Mouse (Mus musculus) stomach, embryonic 14.5 days (tissue): ENCODE results near the gene Armh4. TPM values are rescaled to one million over a fixed set of nuclear protein-coding genes. Genes with fewer than 3 reads are reported as not detected.
"Not testable (repeated sequence)": the region's sequence is repeated elsewhere in the genome, so short reads cannot be mapped to it uniquely, and the experiment has no call there.

Experiments used
- ATAC-seq: fragments of 200-750 bp; cut with Nextera tagmentation; 2 replicates; pipeline ENCODE4 v1.8.0; 2017; ENCODE audit warnings: low read depth, moderate TSS enrichment; ENCODE audit not compliant: insufficient number of reproducible peaks, insufficient read depth, low FRiP score
- H3K27ac ChIP-seq: fragments of 300-500 bp; sonication (generic); 2 replicates; pipeline ENCODE4 v1.5.1; 2014; ENCODE audit warnings: mild to moderate bottlenecking, low read length, moderate library complexity, mixed read lengths
- H3K27me3 ChIP-seq: fragments of 300-500 bp; sonication (generic); 2 replicates; pipeline ENCODE4 v1.6.1; 2014; ENCODE audit warnings: low read length, control low read depth, mixed read lengths; ENCODE audit not compliant: control insufficient read depth, insufficient read depth
- H3K36me3 ChIP-seq: fragments of 300-500 bp; sonication (generic); 2 replicates; pipeline ENCODE4 v1.6.1; 2014; ENCODE audit warnings: mild to moderate bottlenecking, control low read depth, low read length, moderate library complexity, mixed read lengths; ENCODE audit not compliant: control insufficient read depth, insufficient read depth
- H3K4me1 ChIP-seq: fragments of 300-500 bp; sonication (generic); 2 replicates; pipeline ENCODE4 v1.6.1; 2014; ENCODE audit warnings: low read length, control low read depth, mixed read lengths; ENCODE audit not compliant: control insufficient read depth, insufficient read depth
- H3K4me2 ChIP-seq: fragments of 300-500 bp; sonication (generic); replicated peaks from 2 replicates; pipeline ENCODE4 v1.6.1; 2014; ENCODE audit warnings: low read depth, low read length, control low read depth
- H3K4me3 ChIP-seq: fragments of 300-500 bp; sonication (generic); 2 replicates; pipeline ENCODE4 v1.5.1; 2014; ENCODE audit warnings: low read depth, low read length, control low read depth
- H3K9ac ChIP-seq: fragments of 300-500 bp; sonication (generic); replicated peaks from 2 replicates; pipeline ENCODE4 v1.6.1; 2014; ENCODE audit warnings: low read depth, mild to moderate bottlenecking, control low read depth, low read length, moderate library complexity, mixed read lengths
- H3K9me3 ChIP-seq: fragments of 300-500 bp; sonication (generic); 2 replicates; pipeline ENCODE4 v1.6.1; 2016; ENCODE audit warnings: low read depth, low read length, control low read depth; ENCODE audit not compliant: control insufficient read depth
- WGBS: fragments of 180-500 bp; shearing (Covaris S2); extraction: QIAGEN DNeasy Blood & Tissue Kit; methylation state at CpG from one replicate; pipeline ENCODE4 v1.1.7; 2014; 5-methylcytosine and 5-hydroxymethylcytosine counted together
- polyA plus RNA-seq: library from polyadenylated mRNA; unstranded; fragments of >200 nt; fragmentation: Nextera tagmentation; extraction: Ambion mirVana; gene quantifications from 2 replicates; pipeline ENCODE4 v1.2.1, GENCODE M21; 2014

Armh4 gene
- polyA plus RNA-seq, 1 experiment from 2014 or later: 22.3 TPM

DNA sequence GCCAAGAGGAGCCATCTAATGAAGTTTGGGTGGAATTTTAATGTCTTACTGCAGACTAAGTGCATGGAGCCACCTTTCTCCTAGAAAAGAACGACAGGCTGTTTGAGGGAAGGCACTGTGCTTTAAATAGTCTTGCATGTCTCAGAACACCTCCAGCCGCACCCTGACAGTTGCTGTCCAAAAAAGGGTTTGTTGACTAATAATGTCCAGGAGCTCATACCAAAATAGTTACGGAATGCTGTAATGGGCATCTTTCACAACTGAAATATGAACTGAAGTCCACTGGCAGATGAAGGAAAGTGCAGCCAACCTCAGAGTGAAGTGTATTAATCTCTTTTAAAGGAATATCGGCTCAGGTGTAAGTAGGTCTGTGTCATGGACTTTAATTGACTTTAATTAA is 7.4 kb upstream of the Armh4 start:
- H3K4me1 ChIP-seq: no peaks in the 10 kb centered on the region
- no peak overlapping the region for H3K27ac ChIP-seq
- no peak overlapping the region for H3K4me2 ChIP-seq
- no peaks in the 10 kb centered on the region for H3K36me3 ChIP-seq
- no peak overlapping the region for H3K4me3 ChIP-seq
- no peaks in the 10 kb centered on the region for H3K27me3 ChIP-seq
- WGBS: 49% methylated on average over 4 of the region's 4 CpGs
- no peak for ATAC-seq
- H3K9me3 ChIP-seq: no peaks in the 10 kb centered on the region
- H3K9ac ChIP-seq: no peak overlapping the region

DNA sequence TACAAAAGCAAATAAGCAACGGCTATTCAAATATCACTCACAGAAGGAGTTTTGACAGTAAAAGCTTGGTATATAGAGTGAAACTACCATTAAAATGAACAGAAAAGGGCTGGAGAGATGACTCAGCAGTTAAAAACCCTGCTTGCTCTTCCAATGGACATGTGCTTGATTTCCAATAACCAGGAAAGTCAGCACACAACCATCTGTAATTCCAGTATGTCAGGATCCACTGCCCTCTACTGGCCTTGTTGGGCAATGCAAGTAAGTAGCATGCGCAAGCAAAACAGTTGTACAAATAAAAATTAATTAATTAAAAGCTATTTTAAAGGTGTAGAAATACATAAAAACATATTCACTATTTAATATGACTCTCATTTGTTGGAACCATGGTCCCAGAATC is 2.6 kb upstream of the Armh4 start:
- no peak overlapping the region for H3K9ac ChIP-seq
- 61% methylated on average over 2 of the region's 2 CpGs for WGBS
- H3K27me3 ChIP-seq: no peaks in the 10 kb centered on the region
- H3K4me3 ChIP-seq: no peak overlapping the region
- H3K4me2 ChIP-seq: no peak overlapping the region
- H3K9me3 ChIP-seq: no peaks in the 10 kb centered on the region
- no peak for ATAC-seq
- H3K4me1 ChIP-seq: no peaks in the 10 kb centered on the region
- H3K36me3 ChIP-seq: no peaks in the 10 kb centered on the region
- H3K27ac ChIP-seq: no peak overlapping the region

DNA sequence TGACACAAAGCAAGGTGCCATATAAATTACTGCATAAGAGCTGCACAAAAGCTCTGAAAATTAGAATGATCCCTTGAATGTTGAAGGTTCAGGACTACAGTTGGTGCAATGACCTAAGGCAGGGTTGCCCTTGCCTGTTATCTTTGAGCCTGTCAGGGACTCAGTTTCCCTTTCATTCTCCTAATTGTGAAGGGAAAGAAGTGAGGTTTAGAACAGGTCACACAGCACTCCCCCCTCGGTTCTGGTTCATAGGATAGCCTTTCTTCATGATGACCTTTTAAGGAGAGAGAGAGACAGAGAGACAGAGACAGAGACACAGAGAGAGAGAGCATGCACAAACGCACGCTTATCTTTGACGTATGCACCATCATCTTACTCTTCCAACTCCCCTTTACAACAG is 683 bp upstream of the Armh4 start:
- H3K4me3 ChIP-seq: no peak overlapping the region

DNA sequence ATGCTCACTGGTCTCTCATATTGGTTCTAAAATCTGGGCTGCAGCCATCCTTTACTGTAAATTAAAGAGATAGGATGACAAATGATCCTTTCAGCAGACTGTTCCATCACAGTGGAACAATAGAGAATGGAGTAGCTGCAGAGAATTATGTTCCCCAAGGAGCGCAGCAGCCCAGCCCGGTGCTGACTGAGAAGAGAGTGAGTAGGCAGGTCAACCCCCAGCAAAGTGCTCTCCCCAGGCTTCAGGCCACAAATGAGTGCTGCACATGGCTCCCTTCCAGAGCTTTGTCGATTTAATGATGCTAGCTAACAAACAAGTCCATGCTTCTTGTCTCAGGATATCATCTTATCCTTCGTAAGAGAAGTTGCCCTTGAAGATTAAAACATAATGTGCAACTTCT is 2.8 kb downstream of the Armh4 start:
- H3K27me3 ChIP-seq: no peaks in the 10 kb centered on the region
- WGBS: 67% methylated on average over 4 of the region's 4 CpGs
- no peak overlapping the region for H3K9ac ChIP-seq
- H3K36me3 ChIP-seq: no peaks in the 10 kb centered on the region
- no peaks in the 10 kb centered on the region for H3K4me1 ChIP-seq
- no peak overlapping the region for H3K4me3 ChIP-seq
- no peak for ATAC-seq
- no peaks in the 10 kb centered on the region for H3K9me3 ChIP-seq
- H3K4me2 ChIP-seq: no peak overlapping the region
- no peak overlapping the region for H3K27ac ChIP-seq

More for the DNA sequence above, 683 bp upstream of the Armh4 start:
- Histone ChIP-seq H3K4me2 (peak overlapping the region; percentile 49), H3K9ac (no peak overlapping the region), H3K36me3 (no peaks in the 10 kb centered on the region), H3K9me3 (no peaks in the 10 kb centered on the region), H3K4me1 (no peaks in the 10 kb centered on the region), H3K27me3 (no peaks in the 10 kb centered on the region), H3K27ac (no peak overlapping the region)
- ATAC-seq: no peak
- WGBS: 82% methylated on average over 4 of the region's 4 CpGs

DNA sequence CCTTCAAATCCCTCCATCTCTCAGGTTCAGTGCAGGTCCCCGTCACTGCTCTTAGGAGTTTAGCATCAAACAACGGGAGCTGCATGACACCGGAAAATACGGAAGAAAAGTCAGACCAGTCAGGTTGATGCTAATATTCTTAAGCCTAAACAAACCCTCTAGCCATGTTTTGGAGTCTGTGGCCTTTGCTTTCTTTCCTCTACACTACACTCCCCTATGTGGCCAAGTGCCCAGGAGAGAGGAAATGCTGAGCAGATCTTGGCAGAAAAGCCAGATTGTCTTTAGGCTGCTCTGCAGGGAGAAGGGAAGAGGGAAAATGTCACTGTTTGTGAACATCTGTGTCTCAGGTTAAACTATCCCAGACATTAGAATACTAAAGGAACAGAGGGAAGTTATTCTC is 5.6 kb downstream of the Armh4 start:
- not testable (repeated sequence) for H3K9me3 ChIP-seq, H3K4me2 ChIP-seq, H3K4me1 ChIP-seq, H3K4me3 ChIP-seq, H3K9ac ChIP-seq, H3K36me3 ChIP-seq, ATAC-seq, H3K27ac ChIP-seq, H3K27me3 ChIP-seq
- WGBS: 64% methylated on average over 4 of the region's 4 CpGs

DNA sequence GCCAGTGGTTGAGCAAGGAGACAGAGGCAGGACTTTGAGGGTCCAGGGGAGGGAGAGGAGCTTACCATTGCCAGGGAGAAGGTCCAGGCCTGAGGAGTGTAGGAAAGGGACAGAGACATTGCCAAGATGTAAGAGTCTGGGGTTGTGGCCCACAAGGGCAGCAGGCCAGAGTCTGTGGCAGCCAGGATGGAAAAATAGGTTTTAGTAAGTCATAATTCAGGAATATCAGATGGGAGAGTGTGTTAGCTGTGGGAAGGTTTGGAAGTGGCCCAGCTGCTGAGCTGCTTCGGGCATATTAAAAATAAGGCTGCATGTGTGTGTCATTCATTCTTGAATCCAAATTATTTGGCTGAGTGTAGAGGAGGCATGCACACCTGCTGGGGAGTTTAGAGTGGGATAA is 11.4 kb downstream of the Armh4 start:
- no peaks in the 10 kb centered on the region for H3K9me3 ChIP-seq
- no peak overlapping the region for H3K4me2 ChIP-seq
- H3K4me3 ChIP-seq: no peak overlapping the region
- 51% methylated on average over 1 of the region's 1 CpGs for WGBS
- ATAC-seq: no peak
- H3K36me3 ChIP-seq: no peaks in the 10 kb centered on the region
- no peaks in the 10 kb centered on the region for H3K4me1 ChIP-seq
- no peaks in the 10 kb centered on the region for H3K27me3 ChIP-seq
- H3K9ac ChIP-seq: no peak overlapping the region
- H3K27ac ChIP-seq: no peak overlapping the region

DNA sequence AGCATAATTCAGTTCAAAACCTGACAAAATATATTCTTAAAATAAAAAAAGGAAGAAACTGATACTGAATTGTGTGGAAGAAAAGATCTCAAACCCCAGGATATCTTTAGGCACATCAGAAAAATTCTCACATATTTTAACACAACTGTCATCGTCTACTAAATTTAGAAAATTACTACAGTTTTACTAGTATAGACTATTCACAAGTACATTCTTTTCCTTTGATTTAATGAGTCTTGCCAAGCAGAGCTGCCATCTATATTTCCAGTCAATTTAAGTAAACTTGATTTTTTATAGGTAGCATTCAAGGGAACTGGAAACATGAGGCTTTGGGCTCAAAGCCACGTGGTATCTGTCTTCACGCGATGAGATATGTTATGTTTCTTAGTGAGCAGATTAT is 16.6 kb downstream of the Armh4 start:
- 86% methylated on average over 4 of the region's 4 CpGs for WGBS
- Histone ChIP-seq H3K27me3 (no peaks in the 10 kb centered on the region), H3K4me3 (no peak overlapping the region), H3K9me3 (no peaks in the 10 kb centered on the region), H3K9ac (no peak overlapping the region), H3K36me3 (no peaks in the 10 kb centered on the region), H3K4me2 (no peak overlapping the region), H3K27ac (no peak overlapping the region), H3K4me1 (no peaks in the 10 kb centered on the region)
- no peak for ATAC-seq

DNA sequence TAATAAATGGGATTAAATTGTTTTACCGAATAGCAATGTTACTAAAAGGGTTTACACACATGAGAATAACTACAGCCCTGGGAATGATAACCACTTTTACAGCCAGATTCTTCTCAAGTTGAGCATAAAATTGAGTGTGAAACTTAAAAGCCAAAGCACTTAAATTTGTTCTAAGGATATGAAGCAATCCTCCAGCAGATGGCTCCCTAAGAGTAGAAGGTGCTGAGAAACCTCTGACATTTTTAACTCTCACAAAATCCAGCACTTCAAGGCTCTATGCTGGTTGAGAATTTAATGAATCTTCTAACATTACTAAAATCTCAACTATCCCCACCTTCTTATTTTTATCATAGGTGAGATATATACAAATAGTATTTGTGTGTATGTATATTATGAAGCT is 27.3 kb downstream of the Armh4 start:
- ATAC-seq: no peak
- 84% methylated on average over 1 of the region's 1 CpGs for WGBS
- Histone ChIP-seq H3K4me1 (no peaks in the 10 kb centered on the region), H3K4me2 (no peak overlapping the region), H3K4me3 (no peak overlapping the region), H3K9me3 (no peaks in the 10 kb centered on the region), H3K9ac (no peak overlapping the region), H3K27me3 (no peaks in the 10 kb centered on the region), H3K27ac (no peak overlapping the region), H3K36me3 (no peaks in the 10 kb centered on the region)

DNA sequence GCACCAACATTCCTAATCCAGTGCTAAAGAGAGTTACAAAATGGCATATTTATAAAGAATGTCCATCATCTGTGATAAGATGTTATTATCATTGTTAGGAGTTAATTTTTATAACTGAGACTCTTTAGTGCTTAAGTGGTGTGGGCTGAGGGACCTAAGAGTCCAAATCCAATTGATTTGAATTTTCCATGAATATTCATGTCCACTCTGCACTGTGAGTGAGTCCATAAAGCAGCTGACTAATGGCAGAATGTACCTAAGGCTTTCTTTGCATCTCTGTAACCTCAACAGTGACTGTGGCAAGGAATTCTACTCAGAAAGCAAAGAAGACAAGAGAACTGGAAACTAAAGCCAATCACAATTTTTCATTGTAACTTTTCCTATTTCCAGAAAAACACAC is 30.6 kb downstream of the Armh4 start:
- H3K36me3 ChIP-seq: no peaks in the 10 kb centered on the region
- ATAC-seq: no peak
- no peak overlapping the region for H3K4me2 ChIP-seq
- H3K9ac ChIP-seq: no peak overlapping the region
- no peaks in the 10 kb centered on the region for H3K27me3 ChIP-seq
- no peaks in the 10 kb centered on the region for H3K9me3 ChIP-seq
- no peaks in the 10 kb centered on the region for H3K4me1 ChIP-seq
- no peak overlapping the region for H3K4me3 ChIP-seq
- H3K27ac ChIP-seq: no peak overlapping the region
